Mouse (Mus musculus): ENCODE data around the gene Atp1a3. TPM values are rescaled to one million over a fixed set of nuclear protein-coding genes. Genes with fewer than 3 reads are reported as not detected.
A peak's percentile ranks its signal among the peaks of the same experiment; 100 is the strongest.

Gene Atp1a3
- polyA plus RNA-seq, 1 experiment from 2014 or later: 3.4 TPM

DNA sequence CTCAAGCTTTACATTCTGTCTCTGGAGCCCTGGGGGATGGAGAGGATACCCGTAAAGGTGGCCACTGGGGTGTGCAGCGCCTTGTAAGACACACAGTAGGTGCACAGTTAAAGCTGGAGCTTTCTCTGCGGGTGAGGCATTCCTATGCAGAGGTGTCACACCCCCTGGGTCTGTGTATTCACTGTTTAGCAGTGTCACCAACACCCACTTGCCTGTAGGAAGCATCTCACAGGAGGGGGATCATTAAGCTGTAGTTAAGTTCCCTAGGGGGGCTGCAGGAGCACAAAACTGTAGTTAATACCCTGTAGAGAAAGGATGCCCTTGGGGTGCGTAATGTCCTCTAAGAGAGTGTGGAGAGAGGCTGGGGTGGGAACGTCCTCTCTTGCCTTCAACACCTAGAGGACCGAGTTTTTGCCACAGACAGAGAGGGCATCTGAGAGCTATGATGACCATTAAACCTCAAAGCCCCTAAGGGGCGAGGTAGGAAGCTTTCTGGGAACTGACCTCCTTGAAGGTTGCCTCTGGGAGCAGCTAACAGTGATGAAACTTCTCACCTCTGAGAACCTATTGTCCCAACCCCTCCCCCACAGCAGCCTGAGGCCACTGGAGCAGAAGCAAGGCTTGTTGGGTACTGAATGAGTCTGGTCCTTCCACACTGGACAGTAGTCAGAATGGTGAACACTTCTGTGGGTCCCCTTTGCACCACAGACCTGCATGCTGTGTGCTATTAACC is 58.3 kb downstream of the Atp1a3 start:
- TF ChIP-seq CTCF (IDR thresholded peaks at IDR 0.05; ENCODE audit: low read depth): no peak
- Histone ChIP-seq H3K9me3 (ENCODE audit: control insufficient read depth) (no peaks in the 10 kb centered on the region), H3K4me3 (ENCODE audit: low read depth, low read length) (no peak overlapping the region), H3K27me3 (replicated peaks; ENCODE audit: control insufficient read depth, insufficient read depth, low read length) (peaks cover 96% of the 10 kb centered on the region), H3K4me1 (replicated peaks; ENCODE audit: control insufficient read depth, insufficient read depth, low read length) (no peaks in the 10 kb centered on the region), H3K27ac (ENCODE audit: low read depth, low read length) (no peak overlapping the region), H3K4me2 (replicated peaks; ENCODE audit: low read depth) (no peak overlapping the region), H3K9ac (ENCODE audit: low read depth, low read length) (no peak overlapping the region), H3K36me3 (ENCODE audit: control insufficient read depth, insufficient read depth) (no peaks in the 10 kb centered on the region)
- 3% methylated on average over 7 of the region's 7 CpGs for WGBS
- ATAC-seq: no peak

GRCm38 (mm10) chr7:24944257-24944950 is 61.4 kb downstream of the Atp1a3 start, which contains the start of gene Gm4881:
Gene Gm4881, minus strand, starts transcription at chr7:24944494.
- H3K9ac ChIP-seq (ENCODE audit: low read depth, low read length): no peak within 1 kb of the TSS
- H3K36me3 ChIP-seq (ENCODE audit: control insufficient read depth, insufficient read depth): no peaks in the 10 kb centered on the region
- H3K27me3 ChIP-seq (replicated peaks; ENCODE audit: control insufficient read depth, insufficient read depth, low read length): peaks cover 82% of the 10 kb centered on the region
- H3K4me2 ChIP-seq (replicated peaks; ENCODE audit: low read depth): peak within 1 kb of the TSS; percentile 51
- H3K9me3 ChIP-seq (ENCODE audit: control insufficient read depth): no peaks in the 10 kb centered on the region
- TF ChIP-seq CTCF (IDR thresholded peaks at IDR 0.05; ENCODE audit: low read depth): no peak
- H3K4me3 ChIP-seq (ENCODE audit: low read depth, low read length): peak within 1 kb of the TSS; percentile 33
- no peak within 1 kb of the TSS for H3K27ac ChIP-seq (ENCODE audit: low read depth, low read length)
- WGBS: 1% methylated on average over 67 of the region's 72 CpGs
- ATAC-seq: no peak
- no peaks in the 10 kb centered on the region for H3K4me1 ChIP-seq (replicated peaks; ENCODE audit: control insufficient read depth, insufficient read depth, low read length)

GRCm38 (mm10) chr7:24943641-24944040 is 62.1 kb downstream of the Atp1a3 start:
- Histone ChIP-seq H3K36me3 (ENCODE audit: control insufficient read depth, insufficient read depth) (no peaks in the 10 kb centered on the region), H3K9ac (ENCODE audit: low read depth, low read length) (no peak overlapping the region), H3K9me3 (ENCODE audit: control insufficient read depth) (no peaks in the 10 kb centered on the region), H3K4me2 (replicated peaks; ENCODE audit: low read depth) (no peak overlapping the region), H3K4me1 (replicated peaks; ENCODE audit: control insufficient read depth, insufficient read depth, low read length) (no peaks in the 10 kb centered on the region), H3K4me3 (ENCODE audit: low read depth, low read length) (no peak overlapping the region), H3K27me3 (replicated peaks; ENCODE audit: control insufficient read depth, insufficient read depth, low read length) (peaks cover 75% of the 10 kb centered on the region), H3K27ac (ENCODE audit: low read depth, low read length) (no peak overlapping the region)
- TF ChIP-seq CTCF (IDR thresholded peaks at IDR 0.05; ENCODE audit: low read depth): no peak
- ATAC-seq: no peak
- 6% methylated on average over 6 of the region's 6 CpGs for WGBS

DNA sequence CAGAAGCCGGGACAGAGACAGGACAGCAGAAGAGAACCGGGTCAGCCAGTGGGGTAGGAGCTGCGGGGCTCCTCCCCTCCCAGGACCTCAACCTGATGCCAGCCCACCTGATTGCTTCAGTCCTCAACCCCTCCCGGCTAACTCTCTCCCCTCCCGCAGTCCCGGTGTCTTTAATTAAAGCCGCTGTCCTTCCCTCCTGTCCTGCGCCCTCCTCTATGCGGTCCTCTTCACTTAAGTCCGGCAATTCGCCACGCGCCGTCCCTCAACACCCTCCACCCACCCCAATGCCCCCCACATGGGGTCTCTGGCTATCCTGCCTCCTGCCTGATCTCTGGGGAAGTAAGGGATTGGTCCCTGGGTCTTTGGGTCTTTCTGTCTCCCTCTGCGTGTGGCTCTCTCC is 74.1 kb downstream of the Atp1a3 start:
- Histone ChIP-seq H3K4me2 (replicated peaks; ENCODE audit: low read depth) (no peak overlapping the region), H3K27me3 (replicated peaks; ENCODE audit: control insufficient read depth, insufficient read depth, low read length) (peaks cover 50% of the 10 kb centered on the region)
- WGBS: under 1% methylated on average over 13 of the region's 15 CpGs

DNA sequence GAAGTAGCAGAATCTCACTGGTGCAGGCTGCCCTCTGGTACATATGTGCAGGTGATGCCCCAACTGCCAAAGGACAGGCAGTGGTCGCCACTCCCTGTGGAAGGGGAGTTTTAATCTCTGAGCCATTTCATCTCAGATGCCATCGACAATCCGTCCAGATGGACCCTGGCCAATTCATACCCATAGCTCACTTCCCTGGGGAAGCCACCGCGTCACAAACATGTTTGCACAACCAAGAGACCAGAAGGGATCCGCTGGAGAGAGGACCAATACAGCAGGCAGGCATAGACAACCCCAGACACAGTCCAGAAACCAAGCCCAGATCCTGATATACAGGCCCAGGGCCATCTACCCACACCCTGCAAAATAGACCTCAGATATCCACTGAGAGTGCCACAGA is 75.3 kb downstream of the Atp1a3 start:
- WGBS: 46% methylated on average over 6 of the region's 6 CpGs
- ATAC-seq: no peak
- no peak overlapping the region for H3K4me3 ChIP-seq (ENCODE audit: low read depth, low read length)
- no peaks in the 10 kb centered on the region for H3K4me1 ChIP-seq (replicated peaks; ENCODE audit: control insufficient read depth, insufficient read depth, low read length)
- H3K27ac ChIP-seq (ENCODE audit: low read depth, low read length): no peak overlapping the region
- H3K4me2 ChIP-seq (replicated peaks; ENCODE audit: low read depth): no peak overlapping the region
- peaks cover 21% of the 10 kb centered on the region for H3K36me3 ChIP-seq (ENCODE audit: control insufficient read depth, insufficient read depth)
- H3K27me3 ChIP-seq (replicated peaks; ENCODE audit: control insufficient read depth, insufficient read depth, low read length): peaks cover 46% of the 10 kb centered on the region
- no peak for TF ChIP-seq CTCF (IDR thresholded peaks at IDR 0.05; ENCODE audit: low read depth)
- no peaks in the 10 kb centered on the region for H3K9me3 ChIP-seq (ENCODE audit: control insufficient read depth)
- H3K9ac ChIP-seq (ENCODE audit: low read depth, low read length): no peak overlapping the region

More for the DNA sequence above, 74.1 kb downstream of the Atp1a3 start:
- H3K27ac ChIP-seq (ENCODE audit: low read depth, low read length): no peak overlapping the region
- no peaks in the 10 kb centered on the region for H3K4me1 ChIP-seq (replicated peaks; ENCODE audit: control insufficient read depth, insufficient read depth, low read length)
- no peak overlapping the region for H3K9ac ChIP-seq (ENCODE audit: low read depth, low read length)
- H3K9me3 ChIP-seq (ENCODE audit: control insufficient read depth): no peaks in the 10 kb centered on the region
- no peak for ATAC-seq
- no peak for TF ChIP-seq CTCF (IDR thresholded peaks at IDR 0.05; ENCODE audit: low read depth)
- H3K4me3 ChIP-seq (ENCODE audit: low read depth, low read length): no peak overlapping the region
- peaks cover 9% of the 10 kb centered on the region; the same call in 1 of the 2 replicates for H3K36me3 ChIP-seq (ENCODE audit: control insufficient read depth, insufficient read depth)

Small RNAs within 50 kb of the gene (microRNA-seq; reads per million reads assigned to microRNA genes)
- not detected for gene Mir7046
- not detected for gene Mir7047

Other genes starting within 250 kb of the Atp1a3 start
- gene Cd177, start 245.6 kb downstream of the Atp1a3 start, polyA plus RNA-seq (2015; fragmentation: Nextera tagmentation; extraction: Ambion mirVana): 0.69 and 1.1 TPM in 2 replicates
- gene Ceacam10, start 228.8 kb downstream of the Atp1a3 start, polyA plus RNA-seq (2015; fragmentation: Nextera tagmentation; extraction: Ambion mirVana): 0.29 and 0.37 TPM in 2 replicates
- 20.6 and 28.0 TPM in 2 replicates for gene Gm9844, start 143.7 kb downstream of the Atp1a3 start, polyA plus RNA-seq (2015; fragmentation: Nextera tagmentation; extraction: Ambion mirVana)
- gene Lypd4, start 136.0 kb downstream of the Atp1a3 start, polyA plus RNA-seq (2015; fragmentation: Nextera tagmentation; extraction: Ambion mirVana): not detected in 2 replicates
- gene Dmrtc2, start 135.9 kb downstream of the Atp1a3 start, polyA plus RNA-seq (2015; fragmentation: Nextera tagmentation; extraction: Ambion mirVana): not detected in 2 replicates
- 1,134 and 1,200 TPM in 2 replicates for gene Rps19, start 121.6 kb downstream of the Atp1a3 start, polyA plus RNA-seq (2015; fragmentation: Nextera tagmentation; extraction: Ambion mirVana)
- 0.23 and 0.26 TPM in 2 replicates for gene Cd79a, start 108.6 kb downstream of the Atp1a3 start, polyA plus RNA-seq (2015; fragmentation: Nextera tagmentation; extraction: Ambion mirVana)
- gene Arhgef1, start 103.0 kb downstream of the Atp1a3 start, polyA plus RNA-seq (2015; fragmentation: Nextera tagmentation; extraction: Ambion mirVana): 32.6 and 35.9 TPM in 2 replicates
- not detected in 2 replicates for gene Gm4881, start 61.5 kb downstream of the Atp1a3 start, polyA plus RNA-seq (2015; fragmentation: Nextera tagmentation; extraction: Ambion mirVana)
- gene Rabac1, start 33.2 kb downstream of the Atp1a3 start, polyA plus RNA-seq (2015; fragmentation: Nextera tagmentation; extraction: Ambion mirVana): 127 and 129 TPM in 2 replicates
- gene Grik5, start 66.4 kb upstream of the Atp1a3 start, polyA plus RNA-seq (2015; fragmentation: Nextera tagmentation; extraction: Ambion mirVana): 1.3 TPM in 2 replicates
- gene Zfp574, start 66.6 kb upstream of the Atp1a3 start, polyA plus RNA-seq (2015; fragmentation: Nextera tagmentation; extraction: Ambion mirVana): 11.6 and 12.1 TPM in 2 replicates
- 0.53 and 0.72 TPM in 2 replicates for gene Pou2f2, start 173.8 kb upstream of the Atp1a3 start, polyA plus RNA-seq (2015; fragmentation: Nextera tagmentation; extraction: Ambion mirVana)
- gene Dedd2, start 214.7 kb upstream of the Atp1a3 start, polyA plus RNA-seq (2015; fragmentation: Nextera tagmentation; extraction: Ambion mirVana): 14.8 and 15.8 TPM in 2 replicates
- gene Zfp526, start 215.5 kb upstream of the Atp1a3 start, polyA plus RNA-seq (2015; fragmentation: Nextera tagmentation; extraction: Ambion mirVana): 1.1 and 1.3 TPM in 2 replicates
- 8.8 and 9.7 TPM in 2 replicates for gene Gsk3a, start 231.9 kb upstream of the Atp1a3 start, polyA plus RNA-seq (2015; fragmentation: Nextera tagmentation; extraction: Ambion mirVana)
- 7.8 and 8.4 TPM in 2 replicates for gene Erf, start 244.8 kb upstream of the Atp1a3 start, polyA plus RNA-seq (2015; fragmentation: Nextera tagmentation; extraction: Ambion mirVana)

All from intestine, postnatal 0 days (tissue).